Mouse (Mus musculus): ENCODE data around the gene March1.

Gene March1

GRCm38 (mm10) chr8:66503381-66503780 is 885.7 kb downstream of the March1 start:
- no peak for DNase-seq (ENCODE audit: low read depth, low spot score)

GRCm38 (mm10) chr8:66511537-66511936 is 893.8 kb downstream of the March1 start, which contains the start of gene Tktl2:
Tktl2 (plus strand) TSS chr8:66511756.
- no peak for DNase-seq (ENCODE audit: low read depth, low spot score)

GRCm38 (mm10) chr8:66519149-66519548 is 901.4 kb downstream of the March1 start:
- no peak for DNase-seq (ENCODE audit: low read depth, low spot score)

GRCm38 (mm10) chr8:66520576-66520975 is 902.9 kb downstream of the March1 start:
- no peak for DNase-seq (ENCODE audit: low read depth, low spot score)

All from CD4-positive, CD25-positive, alpha-beta regulatory T cell, adult 2 months (primary cell).